Mouse (Mus musculus): ENCODE results near the gene Gm34302.

- no peak for TF ChIP-seq CTCF (IDR thresholded peaks at IDR 0.05; ENCODE audit: low read depth)
- no peak for TF ChIP-seq EP300 (IDR thresholded peaks at IDR 0.05; ENCODE audit: low read depth)
Measured at GRCm38 (mm10) chr3:63438898-63439297, 44.8 kb downstream of the Gm34302 start.

Data from liver, postnatal 0 days (tissue).